Mouse (Mus musculus) gastrocnemius, adult 18-20 months (tissue): ENCODE data around the gene Ints4. TPM values are rescaled to one million over a fixed set of nuclear protein-coding genes. Genes with fewer than 3 reads are reported as not detected.
A peak's percentile ranks its signal among the peaks of the same experiment; 100 is the strongest.
"Not testable (repeated sequence)": the region's sequence is repeated elsewhere in the genome, so short reads cannot be mapped to it uniquely, and the experiment has no call there.

Source experiments
- DNase-seq: peaks from one replicate; pipeline ENCODE4 v3.0.0; 2021; ENCODE audit warnings: low spot score
- long read RNA-seq, 2 experiments: library from polyadenylated mRNA; stranded (forward); transcript quantifications; one replicate each; pipeline ENCODE4 v2.0.0; 2021
- total RNA-seq, 2 experiments: library from RNA; stranded (reverse); gene quantifications; 2 replicates each; pipeline ENCODE4 v1.2.3; 2021

The Ints4 gene
- 10 to 100 TPM; 23.7 to 26.4 TPM for total RNA-seq
- long read RNA-seq, experiment 1, transcript Ints4-201 (23 exons, 3,240 nt) = major isoform, 29 of 39 reads
- long read RNA-seq, experiment 1, partial matches to known transcripts = 2 of 39 reads
- long read RNA-seq, experiment 1, other reads (novel, unspliced or antisense) = 8 of 39 reads
- long read RNA-seq, experiment 2, transcript Ints4-201 (23 exons, 3,240 nt) = major isoform, 8 of 21 reads
- long read RNA-seq, experiment 2, partial matches to known transcripts = 4 of 21 reads
- long read RNA-seq, experiment 2, other reads (novel, unspliced or antisense) = 9 of 21 reads

DNA sequence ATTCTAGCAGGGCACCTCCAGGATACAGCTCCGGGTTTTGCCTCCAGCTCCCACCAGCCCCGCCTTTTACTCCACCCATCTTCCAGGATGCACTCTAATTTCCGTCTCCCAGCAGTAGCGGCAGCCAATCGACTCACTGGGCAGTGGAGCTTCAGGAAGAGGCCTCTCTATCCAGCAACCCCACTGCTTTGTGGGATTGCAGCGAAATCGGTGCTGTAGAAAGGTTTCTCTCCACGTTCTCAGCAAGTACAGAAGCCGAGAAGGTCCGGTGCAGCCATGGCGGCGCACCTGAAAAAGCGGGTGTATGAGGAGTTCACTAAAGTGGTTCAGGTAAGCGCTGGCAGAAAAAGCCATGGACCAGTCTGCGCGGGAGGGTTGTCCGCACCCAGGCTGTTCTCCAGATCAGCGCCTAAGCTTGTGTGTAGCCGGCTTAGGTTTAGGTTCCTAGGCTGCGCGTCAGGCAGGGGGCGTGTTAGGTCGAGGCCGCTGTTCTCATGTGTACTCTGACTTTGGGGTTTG lies at the start of gene Ints4:
Gene Ints4 (plus strand): TSS at position 136 of the 519 bp plus-strand sequence.
- peak; percentile 95 for DNase-seq

DNA sequence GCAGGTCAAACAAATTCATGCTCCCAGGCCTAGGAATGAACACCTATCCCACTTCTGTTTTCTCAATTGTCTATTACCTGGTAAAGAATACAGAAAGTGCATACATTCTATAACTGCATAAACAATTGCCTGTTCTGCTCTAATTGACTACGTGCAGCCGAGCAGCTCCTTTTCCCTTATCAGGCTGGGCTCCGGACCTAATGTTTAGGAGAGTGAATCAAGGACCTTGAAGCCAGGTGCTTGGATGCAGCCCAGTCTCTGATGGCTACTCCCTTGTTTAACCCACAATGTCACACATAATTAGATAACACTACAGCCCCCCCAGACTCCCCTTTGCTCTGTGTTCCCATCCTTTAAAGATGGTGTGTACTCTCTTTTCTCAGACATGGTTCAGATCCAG lies 47.2 kb upstream of the Ints4 start:
- not testable (repeated sequence) for DNase-seq

DNA sequence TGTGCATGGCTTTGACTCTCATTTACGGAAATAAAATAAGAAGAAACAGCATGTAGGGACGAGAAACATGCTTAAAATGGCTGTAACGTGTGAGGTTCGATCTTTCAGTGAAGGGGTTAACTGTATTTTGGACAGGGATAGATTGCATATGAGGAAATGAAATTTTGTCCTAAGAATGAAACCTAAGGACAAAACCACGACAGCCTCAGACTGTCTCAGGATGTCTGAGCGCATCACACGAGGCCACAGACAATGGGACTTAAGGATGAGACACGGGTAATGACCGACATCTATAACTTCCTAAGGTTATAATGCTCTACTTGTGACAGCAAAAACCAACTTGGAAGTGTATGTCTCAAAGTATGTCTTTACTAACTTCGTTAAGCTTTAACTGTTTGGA lies 46.2 kb upstream of the Ints4 start:
- DNase-seq = no peak

DNA sequence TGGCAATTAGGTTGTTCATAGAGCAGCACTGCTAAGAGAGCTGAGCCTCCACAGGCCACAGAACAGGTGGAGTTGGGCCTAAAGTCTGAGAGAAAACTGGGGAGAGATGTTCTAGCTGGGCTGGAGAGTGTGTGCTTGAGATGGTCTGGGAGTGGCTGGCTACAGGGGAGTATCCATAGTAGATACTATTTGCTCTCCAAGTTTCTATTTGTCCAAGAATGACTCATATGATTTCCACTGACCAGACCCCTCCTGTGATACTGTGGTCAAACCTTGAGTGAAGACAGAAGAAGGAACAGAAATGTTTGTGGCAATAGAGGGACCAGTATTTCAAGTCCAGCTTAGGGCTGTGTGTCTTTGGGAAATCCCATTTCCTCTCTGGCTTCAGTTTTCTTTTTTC lies 41.8 kb upstream of the Ints4 start:
- DNase-seq = no peak

DNA sequence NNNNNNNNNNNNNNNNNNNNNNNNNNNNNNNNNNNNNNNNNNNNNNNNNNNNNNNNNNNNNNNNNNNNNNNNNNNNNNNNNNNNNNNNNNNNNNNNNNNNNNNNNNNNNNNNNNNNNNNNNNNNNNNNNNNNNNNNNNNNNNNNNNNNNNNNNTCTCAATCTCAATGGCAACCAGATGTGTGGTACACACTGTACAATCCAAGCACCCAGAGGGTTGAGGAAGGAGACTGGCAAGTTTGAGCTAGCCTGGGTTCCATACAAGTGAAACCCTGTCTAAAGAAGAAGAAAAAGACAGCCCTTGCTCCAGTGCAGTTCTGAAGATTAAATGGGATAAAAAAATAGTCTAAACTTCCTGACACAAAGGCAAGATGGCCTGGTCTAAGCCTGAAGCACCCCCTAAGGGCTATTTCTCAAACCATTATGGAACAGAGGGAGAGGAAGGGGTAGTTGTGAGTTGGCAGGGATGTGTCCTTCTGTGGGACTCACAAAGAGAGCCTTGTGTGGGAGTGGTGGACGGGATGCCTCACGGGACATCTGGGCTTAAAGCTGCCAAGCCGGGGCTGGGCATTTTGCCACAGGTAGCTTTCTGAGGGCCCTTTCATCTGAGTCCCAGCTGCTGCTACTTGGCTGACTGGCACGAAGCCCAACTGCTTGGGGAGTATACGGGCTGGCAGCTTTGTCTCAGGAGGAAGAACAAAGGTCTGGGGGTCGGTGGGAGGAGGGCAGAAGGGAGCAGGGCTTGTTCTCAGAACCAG lies 34.4 kb upstream of the Ints4 start:
- DNase-seq = peak; percentile 15

DNA sequence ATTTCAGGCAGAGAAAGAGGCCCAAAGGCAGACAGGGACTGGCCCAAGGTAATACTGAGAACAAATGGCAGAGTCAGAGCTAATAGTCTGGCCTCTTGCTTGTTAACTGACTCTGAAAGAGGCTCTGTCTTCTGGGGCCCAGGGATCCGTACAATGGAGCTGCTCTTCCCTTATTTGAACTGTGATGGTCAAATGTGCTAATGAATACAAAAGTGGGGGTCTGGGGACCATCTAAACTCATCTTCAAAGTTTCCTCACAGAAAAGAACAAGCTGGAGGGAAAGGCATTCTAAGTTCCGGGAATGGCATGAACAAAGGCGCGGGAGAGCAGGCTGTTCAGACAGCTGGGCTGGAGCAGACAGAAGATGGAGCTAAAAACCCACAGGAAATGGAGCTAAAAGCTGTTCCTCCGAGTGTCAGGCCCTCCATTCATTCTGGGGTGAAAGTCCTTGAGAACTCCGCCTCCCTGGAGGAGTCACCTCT lies 33.7 kb upstream of the Ints4 start:
- no peak for DNase-seq

DNA sequence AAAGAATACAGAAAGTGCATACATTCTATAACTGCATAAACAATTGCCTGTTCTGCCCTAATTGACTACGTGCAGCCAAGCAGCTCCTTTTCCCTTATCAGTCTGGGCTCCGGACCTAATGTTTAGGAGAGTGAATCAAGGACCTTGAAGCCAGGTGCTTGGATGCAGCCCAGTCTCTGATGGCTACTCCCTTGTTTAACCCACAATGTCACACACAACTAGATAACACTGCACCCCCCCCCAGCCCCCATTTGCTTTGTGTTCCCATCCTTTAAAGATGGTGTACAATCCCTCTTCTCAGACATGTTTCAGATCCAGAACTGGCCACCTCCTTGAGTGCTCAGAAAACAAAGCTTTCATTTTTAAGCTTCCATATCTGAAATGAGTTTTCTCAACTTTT lies 29.7 kb upstream of the Ints4 start, which contains the start of gene Kctd14:
Gene Kctd14 (plus strand): TSS at position 301 of the 400 bp plus-strand sequence.
- DNase-seq = not testable (repeated sequence)

DNA sequence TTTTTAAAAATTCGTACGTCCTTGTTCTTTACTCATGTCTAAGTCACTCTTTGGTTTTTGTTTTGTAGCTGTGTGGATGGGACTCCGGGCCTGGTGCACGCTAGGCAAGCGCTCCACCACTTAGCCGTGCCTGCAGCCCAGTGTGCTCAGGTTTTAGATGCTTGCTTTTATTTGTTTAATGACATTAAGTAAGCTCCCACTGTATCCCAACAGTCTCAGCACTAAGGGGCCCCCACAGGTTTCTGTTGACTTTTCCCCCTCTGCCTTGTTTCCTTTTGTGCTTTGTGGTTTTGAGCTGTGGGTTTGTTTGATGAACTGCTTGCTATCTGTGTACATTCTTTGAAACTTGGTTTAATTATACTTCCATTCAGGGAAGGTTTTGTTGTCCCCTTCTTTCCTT lies 28.6 kb upstream of the Ints4 start:
- no peak for DNase-seq

DNA sequence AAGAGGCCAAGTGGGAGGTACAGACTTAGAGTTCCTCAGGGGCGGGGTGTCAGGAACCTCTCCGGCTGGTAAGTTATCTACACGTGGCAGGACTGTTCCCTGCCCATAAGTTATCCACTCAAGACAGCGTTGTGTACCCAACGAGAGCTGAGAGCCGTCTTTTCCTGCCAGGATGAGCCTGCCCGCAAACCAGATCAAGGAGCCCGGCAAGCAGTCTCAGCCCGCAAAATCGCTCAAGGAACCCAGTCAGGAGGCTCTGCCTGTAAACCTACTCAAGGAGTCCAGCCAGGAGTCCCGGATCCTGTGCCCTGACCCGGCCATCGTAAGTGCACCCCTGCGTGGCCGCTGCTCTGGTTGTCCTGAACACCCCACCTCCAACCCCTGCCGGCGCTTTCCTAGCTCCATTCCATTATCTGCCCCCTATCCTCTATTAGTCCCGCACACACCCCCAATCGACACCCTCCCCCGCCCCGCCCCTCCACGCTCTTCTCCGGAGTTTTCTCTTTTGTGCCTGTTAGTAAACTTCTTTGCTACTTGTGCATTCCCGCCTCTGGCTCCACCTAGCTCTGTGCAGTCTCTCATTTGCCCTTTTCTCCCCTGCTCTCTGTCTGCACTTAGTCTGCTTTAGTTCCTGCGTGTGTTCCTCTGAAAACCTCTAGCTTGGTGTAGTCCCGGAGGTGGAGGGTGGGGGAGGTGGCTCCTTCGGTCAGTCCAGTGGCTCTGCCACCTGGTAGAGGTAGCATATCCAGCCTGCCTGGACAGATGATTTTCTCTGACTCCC lies 27.4 kb upstream of the Ints4 start:
- DNase-seq = no peak

DNA sequence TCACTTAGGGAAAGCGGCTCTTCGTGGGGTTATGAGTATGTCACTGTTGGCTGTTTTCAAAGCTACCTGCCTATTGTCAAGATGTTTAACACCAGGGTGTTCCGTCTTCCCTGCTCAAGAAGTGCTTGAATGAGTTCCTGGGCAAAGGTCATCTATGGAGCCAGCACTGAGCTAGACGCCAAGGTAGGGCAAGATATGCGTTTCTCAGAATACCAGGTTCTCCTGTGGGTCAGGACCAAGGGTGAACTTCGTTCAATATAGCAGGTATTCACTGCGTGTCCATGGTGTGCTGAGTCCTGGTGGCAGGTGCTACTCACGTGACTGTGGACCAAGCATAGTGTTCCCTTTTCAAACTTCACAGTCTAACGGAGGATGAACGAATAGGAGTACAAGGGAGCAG lies 26.0 kb upstream of the Ints4 start:
- DNase-seq = no peak

DNA sequence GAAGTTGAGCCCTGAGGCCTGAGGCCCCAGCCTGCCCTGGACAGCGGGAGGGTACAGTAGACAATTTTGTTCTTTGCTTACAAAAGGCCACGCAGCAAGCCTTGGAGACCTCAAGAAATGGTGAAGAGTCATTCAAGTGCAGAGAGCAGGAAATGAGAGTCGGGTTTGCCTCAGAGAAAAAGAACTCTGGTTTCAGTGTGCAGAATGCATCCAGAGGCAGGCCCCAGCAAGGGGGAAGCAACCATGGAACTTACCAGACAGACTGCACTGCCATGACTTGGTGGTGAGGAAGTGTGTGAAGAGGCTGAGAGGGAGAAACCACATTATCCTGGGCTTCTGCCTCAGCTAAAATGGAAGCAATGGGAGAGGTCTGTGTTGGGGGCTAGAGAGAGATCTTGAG lies 25.2 kb upstream of the Ints4 start:
- DNase-seq = no peak

DNA sequence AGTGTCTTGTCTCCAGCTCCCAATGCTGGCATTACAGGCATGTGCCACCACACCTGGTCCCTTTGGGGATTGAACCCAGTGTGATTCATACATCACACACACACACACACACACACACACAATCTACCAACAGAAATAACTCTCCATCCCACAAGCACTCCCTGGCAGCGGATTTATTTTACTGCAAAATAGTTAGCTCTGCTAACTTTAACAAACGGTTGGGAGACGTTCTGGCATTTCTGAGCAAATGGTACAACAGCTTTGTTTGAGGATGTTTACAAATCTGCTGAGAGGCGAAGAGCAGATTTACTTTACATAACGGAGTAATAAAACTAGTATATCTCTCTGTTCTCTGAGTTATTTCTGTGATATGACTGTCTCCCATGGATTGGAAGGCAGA lies 7.8 kb upstream of the Ints4 start:
- DNase-seq = no peak

DNA sequence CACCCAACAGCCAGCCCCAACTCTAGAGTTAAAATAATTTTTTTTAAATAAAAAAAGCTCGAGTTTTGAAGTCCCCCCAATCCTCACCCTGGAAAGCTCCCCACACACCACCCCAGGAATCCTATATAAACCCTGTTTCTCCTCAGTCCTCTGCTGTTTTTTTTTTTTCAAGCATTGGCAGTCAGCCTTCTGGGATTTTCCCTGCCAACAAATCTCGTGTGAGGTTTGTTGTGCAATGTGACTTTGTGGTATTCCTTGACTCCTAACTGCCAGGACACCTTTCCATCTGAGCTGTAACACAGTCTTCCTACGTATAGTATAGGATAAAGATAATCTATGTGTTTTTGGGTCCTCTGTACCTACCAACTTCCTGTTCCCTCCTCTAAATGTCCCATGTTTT lies 1.4 kb upstream of the Ints4 start:
- DNase-seq = no peak

DNA sequence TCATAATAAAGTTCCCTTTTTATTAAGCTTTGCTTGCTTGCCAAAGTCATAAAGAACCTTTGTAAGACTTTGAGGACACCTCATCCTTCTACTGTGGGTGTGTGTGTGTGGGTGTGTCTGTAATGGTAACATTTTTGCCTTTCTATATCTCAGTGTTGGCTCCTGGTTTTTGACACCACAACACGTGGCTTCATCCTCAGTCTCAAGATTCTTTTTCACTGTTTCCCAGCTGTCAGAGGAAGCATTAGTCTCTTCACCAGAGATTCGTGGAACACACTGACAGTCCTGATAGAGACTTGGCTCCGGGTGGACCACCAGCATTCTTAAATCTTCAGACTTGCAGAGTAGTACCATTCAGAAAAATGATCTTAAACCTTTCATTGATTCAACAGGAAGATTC lies 466 bp upstream of the Ints4 start:
- DNase-seq = no peak

DNA sequence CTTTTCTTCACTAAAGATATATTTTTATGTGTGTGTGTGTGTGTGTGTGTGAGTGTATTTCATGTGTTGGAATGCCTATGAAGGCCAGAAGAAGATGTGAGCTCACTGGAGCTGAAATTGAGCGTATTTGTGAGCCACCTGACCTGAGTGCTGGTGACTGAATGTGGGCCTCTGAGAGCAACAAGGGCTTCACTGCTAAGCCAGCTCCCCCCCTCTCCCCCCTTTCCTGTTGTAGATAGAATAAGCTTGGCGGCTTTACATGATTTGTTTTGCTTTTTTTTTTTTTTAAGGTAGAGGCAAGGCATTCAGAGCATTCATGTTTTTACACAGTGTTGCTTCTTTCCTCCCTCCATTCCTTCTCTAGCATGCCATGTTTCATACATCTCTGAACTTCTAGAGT lies 2.6 kb downstream of the Ints4 start:
- DNase-seq = no peak

DNA sequence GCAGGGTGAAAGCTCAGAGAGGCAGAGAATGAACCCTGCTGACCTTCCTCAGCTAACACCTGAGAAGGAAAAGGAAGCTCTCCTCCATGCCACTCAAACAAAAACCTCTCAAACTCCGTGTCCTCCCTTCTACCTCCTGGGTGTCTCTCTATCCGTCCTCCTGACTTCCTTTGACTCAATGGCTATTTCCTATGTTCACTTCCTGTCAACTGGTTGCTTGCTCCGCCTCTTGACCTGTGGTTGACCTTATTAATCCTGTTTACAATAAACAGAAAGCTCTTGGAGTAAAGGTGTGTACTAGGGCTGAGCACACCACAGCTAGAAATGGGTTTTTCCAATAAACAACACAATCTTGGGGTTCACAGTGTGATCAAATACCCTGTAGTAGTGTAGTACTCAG lies 10.4 kb downstream of the Ints4 start:
- DNase-seq = no peak

DNA sequence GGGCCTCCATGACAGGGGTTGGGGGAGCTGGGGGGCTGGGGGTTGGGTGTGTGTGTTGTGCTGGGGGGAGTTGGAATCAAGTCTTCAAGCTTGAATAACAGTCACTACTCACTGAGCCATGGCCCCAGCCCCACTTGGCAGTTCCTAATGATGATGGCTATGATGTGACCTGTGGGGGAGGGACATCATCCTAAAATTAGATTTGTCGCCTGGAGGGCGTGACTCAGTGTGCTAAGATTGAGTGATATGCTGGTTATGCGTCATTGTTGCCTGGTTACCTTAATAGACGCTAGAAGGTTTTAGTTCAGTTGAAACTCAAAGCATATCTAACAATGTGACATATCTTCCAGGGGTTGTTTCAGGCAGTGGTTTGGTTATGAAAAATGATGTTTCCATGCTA lies 11.7 kb downstream of the Ints4 start:
- DNase-seq = peak; percentile 63

DNA sequence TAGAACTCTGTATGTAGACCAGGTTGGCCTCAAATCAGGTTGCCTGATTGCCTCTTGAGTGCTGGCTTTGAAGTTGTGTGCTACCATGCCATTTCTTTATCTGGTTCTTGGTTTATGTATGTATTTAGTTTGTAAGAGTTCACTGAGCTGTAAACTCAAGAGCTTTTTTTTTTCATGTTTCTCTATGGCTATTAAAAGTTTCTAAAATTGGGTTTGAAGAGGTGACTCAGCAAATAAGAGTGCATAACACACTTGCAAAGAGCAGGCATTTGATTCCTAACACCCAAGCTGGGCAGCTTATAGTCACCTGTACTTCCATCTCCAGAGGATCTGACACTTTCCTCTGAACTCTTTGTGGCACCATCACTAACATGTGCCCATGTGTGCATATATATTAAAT lies 14.3 kb downstream of the Ints4 start:
- no peak for DNase-seq

DNA sequence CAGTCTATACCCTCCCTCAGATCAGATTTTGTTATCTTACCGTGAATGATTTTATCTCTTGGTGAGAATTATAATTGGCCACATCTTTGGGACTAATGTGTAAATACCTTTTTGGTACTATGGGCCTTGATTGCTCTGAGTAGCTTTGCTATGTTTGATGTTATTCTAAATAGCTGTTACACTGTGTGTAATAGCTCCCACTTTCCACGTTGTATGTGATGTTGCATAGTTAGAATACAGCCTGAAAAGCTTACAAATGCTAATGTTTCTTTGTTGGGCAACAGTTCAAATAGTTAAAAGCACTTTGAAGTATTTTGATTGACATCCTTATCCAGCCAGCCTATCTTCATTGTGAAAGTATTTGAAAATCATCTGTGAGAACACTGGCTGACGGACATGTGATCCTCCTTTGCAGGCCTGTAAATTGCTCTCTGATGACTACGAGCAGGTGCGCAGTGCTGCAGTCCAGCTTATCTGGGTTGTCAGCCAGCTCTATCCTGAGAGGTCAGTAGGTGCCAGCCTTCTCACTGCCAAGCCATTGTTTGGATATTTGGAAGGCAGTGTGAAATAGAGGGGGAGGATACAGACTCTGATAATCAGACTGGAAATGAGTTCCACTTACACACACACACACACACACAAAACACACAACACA lies 19.9 kb downstream of the Ints4 start:
- peak; percentile 62 for DNase-seq

DNA sequence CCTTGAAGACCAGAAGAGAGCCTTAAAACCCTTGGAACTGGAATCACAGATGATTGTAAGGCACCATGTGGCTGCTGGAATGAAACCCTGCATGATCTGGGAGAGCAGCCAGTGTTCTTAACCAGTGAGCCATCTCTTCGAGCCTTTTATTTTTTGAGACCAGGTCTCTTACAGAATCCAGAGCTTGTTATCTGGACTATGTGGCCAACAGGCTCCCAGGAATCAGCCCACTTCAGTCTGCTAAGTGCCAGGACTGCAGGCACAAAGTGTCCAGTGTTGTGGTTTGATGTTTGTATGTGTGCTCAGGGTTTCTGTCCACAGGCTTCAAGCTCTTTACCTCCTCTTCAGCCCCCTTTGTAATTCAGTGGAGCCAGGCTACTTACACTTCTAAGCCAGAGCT lies 34.0 kb downstream of the Ints4 start:
- DNase-seq = no peak

DNA sequence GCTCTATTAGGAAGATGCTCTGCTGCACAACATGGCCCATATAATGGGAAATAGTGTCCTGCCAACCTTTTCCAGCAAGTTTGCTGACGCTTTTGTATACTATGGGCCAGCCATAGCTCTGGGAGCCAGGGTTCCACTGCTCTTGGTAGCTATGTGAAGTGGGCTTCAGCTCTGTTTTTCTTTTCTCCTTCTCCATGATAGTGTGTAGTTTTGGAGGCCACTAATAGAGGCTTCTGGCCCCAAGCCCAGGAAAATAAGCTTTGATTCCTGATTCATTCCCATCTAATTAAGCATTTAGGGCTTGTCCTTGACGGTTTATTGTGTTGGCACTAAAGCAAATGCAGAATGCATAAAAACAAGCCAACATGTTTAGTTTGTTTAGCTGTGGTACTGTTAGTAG lies 39.2 kb downstream of the Ints4 start:
- no peak for DNase-seq
